Mouse (Mus musculus): ENCODE results near the gene Psmd14. TPM values are rescaled to one million over a fixed set of nuclear protein-coding genes. Genes with fewer than 3 reads are reported as not detected.

The Psmd14 gene
- polyA plus RNA-seq, 1 experiment from 2014 or later: 200 TPM

GRCm38 (mm10) chr2:61722401-61722982, 11.0 kb downstream of the Psmd14 start:
- no peak overlapping the region for H3K4me2 ChIP-seq
- 80% methylated on average over 4 of the region's 4 CpGs for WGBS
- no peaks in the 10 kb centered on the region for H3K9me3 ChIP-seq
- ATAC-seq (ENCODE audit: insufficient number of reproducible peaks, insufficient read depth, low FRiP score, low TSS enrichment, low read depth): no peak
- H3K36me3 ChIP-seq: peaks cover 11% of the 10 kb centered on the region; the same call in 1 of the 2 replicates
- H3K4me3 ChIP-seq: no peak overlapping the region
- no peak overlapping the region for H3K9ac ChIP-seq
- H3K27me3 ChIP-seq: no peaks in the 10 kb centered on the region
- H3K27ac ChIP-seq: no peak overlapping the region
- no peaks in the 10 kb centered on the region for H3K4me1 ChIP-seq

DNA sequence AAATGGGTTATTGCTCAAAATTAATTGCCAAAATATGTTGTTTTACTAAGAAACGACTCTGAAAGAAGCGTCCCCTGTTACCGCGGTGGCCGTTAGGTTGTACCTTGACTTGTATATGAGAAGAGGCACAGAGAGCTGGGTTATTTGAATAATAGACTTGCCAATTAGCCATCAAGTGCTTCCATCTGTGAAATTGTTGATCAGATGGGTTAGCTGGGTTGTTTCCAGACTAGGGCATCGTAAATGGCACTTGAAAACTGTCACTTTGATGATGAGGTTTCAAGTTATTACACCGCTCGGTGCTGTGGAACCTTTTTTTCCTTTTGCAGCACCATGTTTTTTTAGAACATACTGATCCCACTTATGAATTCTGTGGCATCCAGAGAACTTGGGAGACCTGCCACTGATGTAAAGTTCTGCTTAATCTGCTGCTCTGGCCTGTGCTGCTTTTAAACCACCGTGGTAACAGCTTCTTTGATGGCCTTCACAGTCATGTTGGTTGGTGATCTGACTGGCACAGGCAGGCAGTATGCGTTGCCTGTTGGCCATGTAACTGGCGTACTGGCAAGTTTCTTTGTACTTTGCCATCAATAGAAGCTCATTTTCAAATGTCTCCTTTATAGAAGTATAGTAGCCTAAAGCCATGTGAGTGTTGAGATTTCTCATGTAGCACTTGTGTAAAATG, 21.4 kb downstream of the Psmd14 start:
- Histone ChIP-seq H3K9ac (no peak overlapping the region), H3K4me1 (0 out of 2 replicates have a peak, but pooled peaks cover 7% of the 10 kb centered on the region), H3K9me3 (no peaks in the 10 kb centered on the region), H3K4me2 (no peak overlapping the region), H3K4me3 (no peak overlapping the region), H3K27ac (no peak overlapping the region), H3K36me3 (peaks cover 8% of the 10 kb centered on the region), H3K27me3 (no peaks in the 10 kb centered on the region)
- ATAC-seq (ENCODE audit: insufficient number of reproducible peaks, insufficient read depth, low FRiP score, low TSS enrichment, low read depth): no peak
- 86% methylated on average over 11 of the region's 11 CpGs for whole genome bisulfite sequencing

- Histone ChIP-seq H3K27ac (no peak overlapping the region), H3K36me3 (peaks cover 8% of the 10 kb centered on the region), H3K9ac (no peak overlapping the region), H3K27me3 (no peaks in the 10 kb centered on the region), H3K4me1 (0 out of 2 replicates have a peak, but pooled peaks cover 7% of the 10 kb centered on the region), H3K4me3 (no peak overlapping the region), H3K9me3 (no peaks in the 10 kb centered on the region), H3K4me2 (no peak overlapping the region)
- no peak for ATAC-seq (ENCODE audit: insufficient number of reproducible peaks, insufficient read depth, low FRiP score, low TSS enrichment, low read depth)
- WGBS: 79% methylated on average over 1 of the region's 1 CpGs
Observed at GRCm38 (mm10) chr2:61734175-61734574, 22.7 kb downstream of the Psmd14 start.

GRCm38 (mm10) chr2:61746051-61746450, 34.6 kb downstream of the Psmd14 start:
- H3K36me3 ChIP-seq: no peaks in the 10 kb centered on the region
- no peaks in the 10 kb centered on the region for H3K9me3 ChIP-seq
- no peak overlapping the region for H3K4me2 ChIP-seq
- H3K9ac ChIP-seq: no peak overlapping the region
- H3K27me3 ChIP-seq: no peaks in the 10 kb centered on the region
- no peaks in the 10 kb centered on the region for H3K4me1 ChIP-seq
- no peak overlapping the region for H3K4me3 ChIP-seq
- no peak for ATAC-seq (ENCODE audit: insufficient number of reproducible peaks, insufficient read depth, low FRiP score, low TSS enrichment, low read depth)
- no peak overlapping the region for H3K27ac ChIP-seq
- 63% methylated on average over 1 of the region's 1 CpGs for WGBS

GRCm38 (mm10) chr2:61746580-61746979, 35.1 kb downstream of the Psmd14 start:
- Histone ChIP-seq H3K27ac (no peak overlapping the region), H3K9ac (no peak overlapping the region), H3K27me3 (no peaks in the 10 kb centered on the region), H3K4me1 (no peaks in the 10 kb centered on the region), H3K4me2 (no peak overlapping the region), H3K9me3 (no peaks in the 10 kb centered on the region), H3K4me3 (no peak overlapping the region), H3K36me3 (no peaks in the 10 kb centered on the region)
- no peak for ATAC-seq (ENCODE audit: insufficient number of reproducible peaks, insufficient read depth, low FRiP score, low TSS enrichment, low read depth)
- 73% methylated on average over 2 of the region's 2 CpGs for WGBS

DNA sequence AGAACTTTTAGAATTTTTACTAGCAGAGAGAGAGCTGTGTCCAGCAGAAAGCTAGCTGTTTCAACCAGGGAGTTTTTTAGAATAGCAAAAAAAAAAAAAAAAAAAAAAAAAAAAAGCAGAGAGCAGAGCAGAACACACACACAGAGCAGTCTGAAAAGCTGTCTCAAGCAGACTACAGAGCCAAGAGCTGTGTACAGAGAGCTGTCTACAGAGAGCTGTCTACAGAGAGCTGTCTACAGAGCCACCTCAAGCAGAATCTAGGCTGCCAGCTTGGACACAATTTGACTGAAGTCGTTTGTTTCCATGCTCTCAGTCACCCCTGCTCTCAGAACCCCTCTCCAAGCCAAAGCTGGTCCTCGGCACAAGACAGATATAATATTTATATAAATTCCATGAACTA, 35.9 kb downstream of the Psmd14 start:
- no peaks in the 10 kb centered on the region for H3K27me3 ChIP-seq
- 79% methylated on average over 2 of the region's 2 CpGs for WGBS

GRCm38 (mm10) chr2:61750702-61751101, 39.2 kb downstream of the Psmd14 start:
- no peaks in the 10 kb centered on the region for H3K36me3 ChIP-seq
- no peak overlapping the region for H3K9ac ChIP-seq
- no peak overlapping the region for H3K4me2 ChIP-seq
- no peaks in the 10 kb centered on the region for H3K9me3 ChIP-seq
- H3K27me3 ChIP-seq: no peaks in the 10 kb centered on the region
- no peak overlapping the region for H3K4me3 ChIP-seq
- H3K4me1 ChIP-seq: no peaks in the 10 kb centered on the region
- WGBS: 88% methylated on average over 1 of the region's 1 CpGs
- H3K27ac ChIP-seq: no peak overlapping the region
- ATAC-seq (ENCODE audit: insufficient number of reproducible peaks, insufficient read depth, low FRiP score, low TSS enrichment, low read depth): no peak

More for the DNA sequence above, 35.9 kb downstream of the Psmd14 start:
- ATAC-seq (ENCODE audit: insufficient number of reproducible peaks, insufficient read depth, low FRiP score, low TSS enrichment, low read depth): no peak
- H3K36me3 ChIP-seq: no peaks in the 10 kb centered on the region
- H3K9me3 ChIP-seq: no peaks in the 10 kb centered on the region
- no peaks in the 10 kb centered on the region for H3K4me1 ChIP-seq
- no peak overlapping the region for H3K4me2 ChIP-seq
- no peak overlapping the region for H3K9ac ChIP-seq
- no peak overlapping the region for H3K4me3 ChIP-seq
- H3K27ac ChIP-seq: no peak overlapping the region

GRCm38 (mm10) chr2:61751286-61751685, 39.8 kb downstream of the Psmd14 start:
- Histone ChIP-seq H3K9me3 (no peaks in the 10 kb centered on the region), H3K36me3 (no peaks in the 10 kb centered on the region), H3K27me3 (no peaks in the 10 kb centered on the region), H3K4me3 (no peak overlapping the region), H3K9ac (no peak overlapping the region), H3K4me2 (no peak overlapping the region), H3K4me1 (no peaks in the 10 kb centered on the region), H3K27ac (no peak overlapping the region)
- 58% methylated on average over 2 of the region's 2 CpGs for WGBS
- no peak for ATAC-seq (ENCODE audit: insufficient number of reproducible peaks, insufficient read depth, low FRiP score, low TSS enrichment, low read depth)

DNA sequence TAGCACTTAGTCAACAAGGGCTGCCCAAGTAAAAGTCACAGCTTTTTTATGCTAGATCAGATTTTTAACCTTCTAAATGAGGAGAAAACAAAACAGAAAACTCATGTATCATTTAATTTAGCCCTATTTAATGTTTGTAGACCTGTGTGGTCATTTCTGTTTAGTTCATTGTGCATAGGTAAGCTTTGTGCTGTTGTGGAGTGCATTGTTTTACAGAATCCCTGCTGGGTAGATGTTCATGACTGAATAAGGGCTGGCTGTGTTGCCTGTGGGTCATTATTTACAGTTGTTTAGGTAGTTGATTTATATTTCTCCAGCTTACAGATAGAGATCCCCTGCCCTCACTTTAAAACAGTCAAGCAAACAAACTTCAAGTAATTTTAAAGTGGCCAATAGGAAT, 40.9 kb downstream of the Psmd14 start:
- H3K4me3 ChIP-seq: no peak overlapping the region
- no peaks in the 10 kb centered on the region for H3K27me3 ChIP-seq
- H3K4me2 ChIP-seq: no peak overlapping the region
- H3K27ac ChIP-seq: no peak overlapping the region
- ATAC-seq (ENCODE audit: insufficient number of reproducible peaks, insufficient read depth, low FRiP score, low TSS enrichment, low read depth): no peak
- H3K36me3 ChIP-seq: no peaks in the 10 kb centered on the region
- H3K4me1 ChIP-seq: no peaks in the 10 kb centered on the region
- no peaks in the 10 kb centered on the region for H3K9me3 ChIP-seq
- no peak overlapping the region for H3K9ac ChIP-seq

- Histone ChIP-seq H3K9me3 (no peaks in the 10 kb centered on the region), H3K4me1 (no peaks in the 10 kb centered on the region), H3K4me3 (no peak overlapping the region), H3K27ac (no peak overlapping the region), H3K36me3 (no peaks in the 10 kb centered on the region), H3K27me3 (no peaks in the 10 kb centered on the region), H3K9ac (no peak overlapping the region), H3K4me2 (no peak overlapping the region)
- ATAC-seq (ENCODE audit: insufficient number of reproducible peaks, insufficient read depth, low FRiP score, low TSS enrichment, low read depth): no peak
Observed at GRCm38 (mm10) chr2:61754989-61755388, 43.5 kb downstream of the Psmd14 start.

- WGBS: 84% methylated on average over 5 of the region's 5 CpGs
- no peak overlapping the region for H3K4me2 ChIP-seq
- 0 out of 2 replicates have a peak, but pooled peaks cover 5% of the 10 kb centered on the region for H3K36me3 ChIP-seq
- H3K4me1 ChIP-seq: no peaks in the 10 kb centered on the region
- H3K4me3 ChIP-seq: no peak overlapping the region
- no peaks in the 10 kb centered on the region for H3K9me3 ChIP-seq
- H3K27ac ChIP-seq: no peak overlapping the region
- H3K27me3 ChIP-seq: no peaks in the 10 kb centered on the region
- no peak for ATAC-seq (ENCODE audit: insufficient number of reproducible peaks, insufficient read depth, low FRiP score, low TSS enrichment, low read depth)
- no peak overlapping the region for H3K9ac ChIP-seq
Observed at GRCm38 (mm10) chr2:61759234-61759855, 47.9 kb downstream of the Psmd14 start.

- 90% methylated on average over 3 of the region's 3 CpGs for WGBS
- no peaks in the 10 kb centered on the region for H3K27me3 ChIP-seq
Observed at GRCm38 (mm10) chr2:61760044-61760443, 48.5 kb downstream of the Psmd14 start.

More at GRCm38 (mm10) chr2:61760044-61760443, 48.5 kb downstream of the Psmd14 start:
- Histone ChIP-seq H3K9me3 (no peaks in the 10 kb centered on the region), H3K9ac (no peak overlapping the region), H3K36me3 (0 out of 2 replicates have a peak, but pooled peaks cover 5% of the 10 kb centered on the region), H3K4me1 (no peaks in the 10 kb centered on the region), H3K4me3 (no peak overlapping the region), H3K4me2 (no peak overlapping the region), H3K27ac (no peak overlapping the region)
- no peak for ATAC-seq (ENCODE audit: insufficient number of reproducible peaks, insufficient read depth, low FRiP score, low TSS enrichment, low read depth)

Data from embryonic facial prominence, embryonic 13.5 days (tissue).